Mouse (Mus musculus) Patski (cell line): ENCODE results near the gene Gnat2. TPM values are rescaled to one million over a fixed set of nuclear protein-coding genes. Genes with fewer than 3 reads are reported as not detected.
A peak's percentile ranks its signal among the peaks of the same experiment; 100 is the strongest.

Experiments
- ATAC-seq: fragments of 100-300 bp; one replicate; pipeline ENCODE4 v1.8.0; 2021
- CTCF ChIA-PET: fragments of 350-600 bp; sonication (Branson Sonifier 250); formaldehyde crosslinking; loops from one replicate; lab custom pipeline; 2022; ENCODE audit warnings: inconsistent platforms; lab: Charles Lee
- POLR2A ChIA-PET: fragments of 350-600 bp; sonication (Branson Sonifier 250); formaldehyde crosslinking; loops from one replicate; lab custom pipeline; 2022; ENCODE audit warnings: antibody characterized with exemption, inconsistent platforms; lab: Charles Lee
- DNase-seq: peaks from one replicate; pipeline ENCODE4 v3.0.0-alpha.2; 2011; ENCODE audit warnings: low read depth, low spot score
- H3K27me3 ChIP-seq: fragments of 371-371 bp; one replicate; pipeline ENCODE4 v1.5.1; 2021
- CTCF ChIP-seq: fragments of 100-300 bp; IDR thresholded peaks from one replicate; pipeline ENCODE4 v1.5.1; 2021
- in situ Hi-C: fragments of 300-500 bp; cut with MboI; formaldehyde crosslinking; loops from 3 replicates; pipeline ENCODE4 v1.11.1; 2018; ENCODE audit warnings: low pct_unique_long_range_greater_than_20kb, mixed read lengths
- polyA plus RNA-seq: library from polyadenylated mRNA; unstranded; gene quantifications from one replicate; pipeline ENCODE4 v1.2.3, GENCODE M21; 2021

The Gnat2 gene
- 2.7 TPM for polyA plus RNA-seq

DNA sequence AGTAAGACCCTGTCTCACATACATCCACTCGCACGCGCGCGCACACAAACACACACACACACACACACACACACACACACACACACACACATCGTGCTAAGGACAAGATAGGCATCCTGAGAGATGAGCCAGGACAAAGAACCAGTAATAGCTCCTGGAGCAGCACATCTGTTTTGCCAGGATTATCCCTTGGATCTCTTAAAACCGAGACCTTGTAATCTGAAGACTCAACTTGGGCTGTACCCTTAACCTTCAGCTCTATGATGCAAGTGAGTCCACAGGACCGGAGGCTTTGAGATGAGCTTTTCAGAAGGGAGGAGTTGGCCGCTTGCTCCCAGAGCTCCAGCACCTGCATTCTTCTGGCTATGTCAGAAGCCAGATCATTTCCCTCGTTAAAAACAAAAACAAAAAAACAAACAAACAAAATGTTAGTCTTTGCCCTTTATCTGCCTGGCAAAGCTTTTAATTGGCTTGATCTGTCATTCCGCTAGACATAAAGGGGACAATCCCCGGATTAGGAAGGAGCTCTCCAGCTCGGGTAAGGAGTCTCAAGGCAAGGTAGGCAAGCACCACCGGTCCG, at the start of gene Gnat2:
TSS of gene Gnat2 (plus strand) at position 254 of the 580 bp plus-strand sequence.
- ChIA-PET CTCF (interaction anchor here (1.0 to 1.6 kb wide), 4 partner anchors 18 to 72 kb away, joined by 3 to 5 read pairs (median 4); no protein-coding TSS in a partner anchor), POLR2A (interaction anchor here (0.5 to 1.5 kb wide), 3 partner anchors 53 to 499 kb away, joined by 3 to 4 read pairs (median 4); no protein-coding TSS in a partner anchor)
- no peak for ATAC-seq
- TF ChIP-seq CTCF, result no peak
- no peaks in the 10 kb centered on the region for H3K27me3 ChIP-seq
- in situ Hi-C loops, result no loop called here
- no peak for DNase-seq

DNA sequence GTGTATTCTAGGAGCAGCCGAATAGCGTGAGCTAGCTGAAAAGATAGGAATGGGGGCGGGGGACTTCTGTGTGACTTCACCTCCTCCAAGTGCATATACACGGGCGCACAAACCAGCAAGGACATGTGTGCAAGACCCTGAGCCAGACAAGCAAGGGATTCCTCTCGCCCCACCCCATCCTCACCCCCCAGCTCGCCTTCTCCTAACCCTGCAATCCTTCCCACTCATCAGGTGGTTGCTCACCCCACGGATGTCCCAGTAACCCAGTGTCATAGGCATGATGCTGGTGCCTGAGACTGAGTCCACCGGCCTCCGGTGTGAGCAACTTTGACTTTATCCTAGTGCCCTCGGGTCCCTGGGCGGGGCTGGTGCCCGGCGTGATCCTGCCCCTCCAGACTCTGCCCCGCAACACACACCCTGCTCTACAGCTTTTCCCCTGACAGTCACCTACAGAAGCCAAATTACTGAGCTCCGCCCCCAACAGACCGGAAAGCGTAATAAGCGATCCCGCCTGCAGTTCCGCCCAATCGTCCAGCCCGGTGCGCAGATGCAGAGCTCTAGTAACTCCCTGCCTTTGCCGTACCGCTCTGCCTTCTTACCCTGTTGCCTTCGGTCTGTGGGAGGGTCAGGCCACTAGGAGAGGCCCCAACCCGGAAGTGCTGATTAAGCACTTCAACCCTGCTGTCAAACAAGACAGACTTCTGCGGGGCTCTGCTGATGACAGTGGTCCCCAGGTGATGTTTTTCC, 48.0 kb upstream of the Gnat2 start, which contains the start of gene Gstm4:
TSS of gene Gstm4 (minus strand) at position 501 of the 747 bp plus-strand sequence.
- ATAC-seq, result peak; percentile 41
- in situ Hi-C loops, result no loop called here
- POLR2A ChIA-PET, result no interaction called here

DNA sequence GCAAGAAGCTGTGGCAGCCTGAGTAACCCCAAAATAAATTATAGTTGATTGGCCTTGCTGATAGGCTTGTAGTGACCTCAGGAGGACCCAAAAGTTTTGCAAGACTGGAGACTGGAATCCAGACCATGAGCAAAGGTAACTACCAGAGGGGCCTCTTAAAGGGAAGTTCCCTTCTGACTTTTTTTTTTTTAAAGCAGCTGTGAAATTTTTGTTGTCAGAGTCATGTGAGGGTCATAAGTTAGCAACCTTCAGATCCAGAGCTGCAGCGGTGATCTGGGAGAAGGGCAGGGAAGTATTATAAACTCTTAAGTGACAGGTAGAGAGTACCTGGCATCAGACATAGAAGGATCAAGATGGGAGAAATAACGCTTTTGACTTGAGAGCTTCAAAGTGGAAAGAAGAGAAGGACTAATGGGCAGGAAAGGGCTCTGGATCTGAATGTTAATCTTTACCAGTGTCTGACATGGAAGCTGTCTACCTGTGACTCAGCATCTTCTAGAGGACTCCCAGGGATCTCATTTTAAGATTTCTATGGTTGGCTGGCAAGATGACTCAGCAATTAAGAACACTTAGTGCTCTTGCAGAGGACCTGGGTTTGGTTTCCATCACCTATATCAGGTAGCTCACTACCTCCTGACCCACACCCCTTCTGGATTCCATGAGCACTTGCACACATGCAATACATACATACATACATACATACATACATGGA, 45.5 kb upstream of the Gnat2 start:
- no peak for DNase-seq
- POLR2A ChIA-PET, result interaction anchor here (0.6 kb wide), 1 partner anchor 174 kb away, joined by 3 read pairs; no protein-coding TSS in a partner anchor
- CTCF ChIA-PET, result interaction anchor here (0.9 to 3.9 kb wide), 8 partner anchors 10 to 110 kb away, joined by 3 to 12 read pairs (median 6); no protein-coding TSS in a partner anchor

More for the DNA sequence above, 48.0 kb upstream of the Gnat2 start, which contains the start of gene Gstm4:
- no peak for DNase-seq
- CTCF ChIA-PET, result interaction anchor here (1.2 to 2.2 kb wide), 4 partner anchors 15 to 17 kb away, joined by 4 to 6 read pairs (median 5); no protein-coding TSS in a partner anchor
- TF ChIP-seq CTCF, result no peak
- no peaks in the 10 kb centered on the region for H3K27me3 ChIP-seq

DNA sequence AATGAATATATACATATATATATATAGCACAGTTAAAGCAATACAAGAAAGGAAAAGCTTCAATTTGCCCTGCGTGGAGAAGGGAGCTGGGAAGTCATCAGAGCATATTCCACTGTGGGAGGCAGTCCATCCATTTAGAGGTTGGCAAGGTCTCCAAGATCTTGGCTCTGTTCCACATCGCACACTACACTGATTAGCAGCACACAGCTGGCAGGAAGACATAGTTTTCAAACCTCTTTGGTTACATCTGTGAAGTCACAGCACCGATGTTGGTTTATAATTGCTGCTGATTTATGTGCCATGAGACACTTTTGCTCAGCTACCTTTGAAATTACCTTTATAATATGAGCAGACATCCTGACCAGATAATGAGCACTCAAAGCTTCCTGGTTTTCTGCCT, 44.3 kb upstream of the Gnat2 start:
- POLR2A ChIA-PET, result interaction anchor here (0.5 to 1.4 kb wide), 5 partner anchors 9 to 310 kb away, joined by 3 to 5 read pairs (median 3); no protein-coding TSS in a partner anchor
- ATAC-seq, result no peak

More for the DNA sequence above, 45.5 kb upstream of the Gnat2 start:
- in situ Hi-C loops, result no loop called here
- no peak for ATAC-seq
- TF ChIP-seq CTCF, result no peak
- no peaks in the 10 kb centered on the region for H3K27me3 ChIP-seq

DNA sequence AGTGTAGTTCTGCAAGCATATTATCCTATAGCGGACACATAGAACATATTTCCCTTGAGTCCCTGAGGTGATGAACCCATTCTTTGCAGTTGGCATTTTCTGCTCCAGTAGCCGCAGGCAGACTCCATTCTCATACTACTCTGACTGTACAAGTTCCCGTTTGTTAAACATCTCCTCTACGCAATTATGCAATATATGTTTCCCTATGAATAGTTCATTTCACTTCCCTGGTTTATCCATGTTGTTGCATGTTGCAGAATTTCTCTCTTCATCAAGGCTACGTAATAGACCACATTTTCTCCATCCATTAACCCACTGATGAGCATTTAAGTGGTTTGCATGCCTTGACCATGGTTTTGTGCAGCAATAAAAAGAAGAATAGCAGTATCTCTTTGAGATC, 42.1 kb upstream of the Gnat2 start:
- DNase-seq, result no peak
- ATAC-seq, result no peak
- ChIA-PET POLR2A (interaction anchor here (1.1 kb wide), 1 partner anchor 28 kb away, joined by 3 read pairs; no protein-coding TSS in a partner anchor), CTCF (interaction anchor here (0.7 to 3.9 kb wide), 4 partner anchors 11 to 118 kb away, joined by 3 to 12 read pairs (median 3); no protein-coding TSS in a partner anchor)
- in situ Hi-C loops, result no loop called here
- no peak for TF ChIP-seq CTCF
- H3K27me3 ChIP-seq, result no peaks in the 10 kb centered on the region

More for the DNA sequence above, 44.3 kb upstream of the Gnat2 start:
- DNase-seq, result peak; percentile 27
- in situ Hi-C loops, result no loop called here
- CTCF ChIA-PET, result interaction anchor here (0.7 to 3.9 kb wide), 10 partner anchors 9 to 115 kb away, joined by 3 to 12 read pairs (median 4); no protein-coding TSS in a partner anchor
- H3K27me3 ChIP-seq, result no peaks in the 10 kb centered on the region
- TF ChIP-seq CTCF, result no peak

DNA sequence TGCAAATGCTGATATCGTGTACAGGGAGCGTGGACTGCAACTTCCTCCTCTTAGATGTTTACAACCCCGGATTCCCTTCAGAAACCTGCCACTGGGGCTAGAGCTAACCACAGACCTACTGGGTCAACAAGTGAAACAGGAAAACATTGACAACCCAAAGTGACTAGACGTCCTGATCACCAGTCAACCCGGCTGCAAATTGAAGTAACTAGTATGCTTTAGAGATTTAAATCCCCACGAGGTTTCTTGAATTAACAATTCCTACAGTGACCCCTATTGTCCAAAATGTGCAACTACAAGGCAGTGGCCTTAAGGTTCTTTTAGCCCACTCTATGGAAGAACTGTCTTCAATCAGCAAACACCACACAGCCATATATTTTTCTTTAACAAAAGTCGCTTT, 31.2 kb upstream of the Gnat2 start:
- TF ChIP-seq CTCF, result no peak
- no peaks in the 10 kb centered on the region for H3K27me3 ChIP-seq
- in situ Hi-C loops, result loop anchor here (5.0 to 10.0 kb wide), 4 partner anchors 44 to 367 kb away; partner anchors contain the start of genes Ahcyl1 and Gstm1
- DNase-seq (no peak), ATAC-seq (no peak)
- CTCF ChIA-PET, result interaction anchor here (0.6 to 4.4 kb wide), 36 partner anchors 9 to 685 kb away, joined by 3 to 27 read pairs (median 4); partner anchors contain the start of genes Ahcyl1, Gstm1, Gstm4 and Gstm7
- POLR2A ChIA-PET, result interaction anchor here (1.1 kb wide), 1 partner anchor 13 kb away, joined by 3 read pairs; no protein-coding TSS in a partner anchor

DNA sequence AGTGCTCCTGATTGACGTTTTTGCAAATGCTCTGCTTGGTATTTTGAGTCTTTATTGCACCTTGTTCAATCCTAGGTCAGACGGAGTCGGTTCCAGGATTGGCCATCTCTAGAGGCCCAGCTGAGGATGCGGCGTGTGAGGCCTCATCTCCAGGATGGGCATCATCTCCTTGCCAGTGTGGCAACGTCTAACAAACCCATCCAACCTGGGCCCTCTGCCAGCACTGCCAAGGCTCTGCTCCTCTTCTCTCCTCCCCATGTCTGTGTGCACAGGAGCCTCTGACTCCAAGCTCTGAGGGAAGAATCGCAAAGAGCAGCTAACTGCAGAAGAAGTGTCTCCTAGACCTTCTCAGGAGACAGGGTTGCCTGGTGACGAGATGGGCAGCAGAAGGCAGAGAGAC, 29.9 kb upstream of the Gnat2 start:
- no peaks in the 10 kb centered on the region for H3K27me3 ChIP-seq
- no peak for TF ChIP-seq CTCF
- in situ Hi-C loops, result loop anchor here (5.0 to 10.0 kb wide), 4 partner anchors 45 to 368 kb away; partner anchors contain the start of genes Ahcyl1 and Gstm1
- DNase-seq, result no peak
- ChIA-PET CTCF (interaction anchor here (1.1 to 4.4 kb wide), 6 partner anchors 19 to 365 kb away, joined by 3 to 27 read pairs (median 5); partner anchors contain the start of gene Gstm1), POLR2A (interaction anchor here (0.7 kb wide), 1 partner anchor 113 kb away, joined by 3 read pairs; no protein-coding TSS in a partner anchor)
- ATAC-seq, result no peak

DNA sequence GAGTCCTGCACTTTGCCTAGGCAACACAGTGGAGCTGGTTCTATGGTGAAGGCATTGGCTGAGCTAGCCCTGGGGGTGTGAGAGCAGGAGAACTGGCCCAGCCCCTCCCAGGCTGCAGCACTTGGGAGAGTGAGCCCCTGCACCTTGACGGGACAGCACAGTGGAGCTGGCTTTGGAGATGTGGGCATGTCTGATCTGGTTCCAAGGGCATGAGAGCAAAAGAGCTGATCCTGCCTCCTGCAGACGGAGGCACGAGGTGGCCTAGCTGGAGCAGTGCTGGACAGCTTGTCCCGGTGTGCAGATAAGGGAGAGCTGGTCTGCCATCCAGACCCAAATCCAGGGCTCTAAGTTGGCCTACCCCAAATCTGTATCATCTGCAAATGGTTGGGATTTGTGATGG, 27.9 kb upstream of the Gnat2 start:
- TF ChIP-seq CTCF, result no peak
- no peak for DNase-seq
- in situ Hi-C loops, result loop anchor here (5.0 to 10.0 kb wide), 4 partner anchors 47 to 370 kb away; partner anchors contain the start of genes Ahcyl1 and Gstm1
- no peak for ATAC-seq
- ChIA-PET POLR2A (no interaction called here), CTCF (interaction anchor here (0.8 to 4.4 kb wide), 5 partner anchors 11 to 197 kb away, joined by 3 to 27 read pairs (median 3); no protein-coding TSS in a partner anchor)
- no peaks in the 10 kb centered on the region for H3K27me3 ChIP-seq

DNA sequence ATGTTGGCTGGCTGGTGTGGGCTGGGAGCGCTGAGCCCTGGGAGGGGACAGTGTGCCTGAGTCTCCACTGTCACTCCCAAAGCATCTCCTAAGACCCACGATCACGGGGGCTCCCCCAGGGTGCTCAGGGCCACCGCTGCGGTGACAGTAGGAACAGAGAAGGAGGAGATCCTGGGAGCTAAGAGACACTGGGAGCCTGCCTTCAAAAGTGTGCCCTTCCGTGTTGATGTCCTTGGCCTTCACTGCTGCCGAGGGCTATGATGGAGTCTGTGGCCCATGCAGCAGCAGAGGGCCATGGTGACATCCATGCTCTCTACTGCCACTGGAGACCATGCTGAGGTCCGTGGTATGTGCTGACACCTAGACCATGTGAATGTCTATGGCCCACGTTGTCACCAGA, 27.0 kb upstream of the Gnat2 start:
- in situ Hi-C loops, result loop anchor here (10.0 kb wide), 1 partner anchor 371 kb away; the partner anchor contains the start of gene Ahcyl1
- no peaks in the 10 kb centered on the region for H3K27me3 ChIP-seq
- no peak for ATAC-seq
- no peak for DNase-seq
- ChIA-PET CTCF (interaction anchor here (1.2 to 2.3 kb wide), 2 partner anchors 13 to 83 kb away, joined by 3 to 6 read pairs; no protein-coding TSS in a partner anchor), POLR2A (no interaction called here)
- TF ChIP-seq CTCF, result no peak
